Mouse (Mus musculus) liver, postnatal 0 days (tissue): ENCODE measurements at regions not wholly inside any gene's neighbourhood (a gene's known extent, or its start where the extent isn't known, plus 50 kb on each side); places are given as distances from the start of the nearest gene placed in this dataset.

Experiments
- CTCF ChIP-seq: sonication (generic); IDR thresholded peaks from 2 replicates; pipeline ENCODE4 v1.5.1; 2016; ENCODE audit warnings: antibody characterized with exemption, low read depth
- EP300 ChIP-seq: IDR thresholded peaks from 2 replicates; pipeline ENCODE4 v1.6.1; 2016; ENCODE audit warnings: antibody characterized with exemption, low read depth, mild to moderate bottlenecking

DNA sequence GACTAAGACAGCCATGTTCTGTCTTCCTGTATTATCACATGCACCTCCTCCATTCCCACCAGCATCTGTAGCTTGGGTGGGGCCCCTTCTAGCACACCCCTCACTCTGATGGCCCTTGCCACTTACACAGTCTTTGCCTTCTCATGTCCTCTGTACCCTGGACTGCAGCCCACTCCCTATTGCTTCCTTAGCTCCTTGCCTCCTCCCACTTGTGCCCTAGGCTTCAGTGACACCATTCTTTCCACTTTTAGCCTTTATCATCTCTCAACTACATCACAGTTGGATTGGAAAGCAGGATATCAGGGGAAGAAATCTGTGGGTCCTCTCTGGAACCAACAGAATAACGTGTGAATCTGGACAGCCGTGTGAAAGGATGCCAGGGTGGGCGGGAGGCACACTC lies 100.4 kb upstream of the Cops8 start:
- no peak for TF ChIP-seq CTCF
- no peak for TF ChIP-seq EP300
